Mouse (Mus musculus) monocyte, adult 2 months (primary cell): ENCODE results near the gene Cpt1b.

Experiments
- DNase-seq, 2 experiments: peaks; one replicate each; pipeline ENCODE4 v3.0.0; 2022; ENCODE audit warnings: low spot score in 2 of 2, low read depth in 1 of 2

Cpt1b gene

GRCm38 (mm10) chr15:89425711-89426121, at the start of gene Cpt1b:
Gene Cpt1b, minus strand, starts transcription at chr15:89425863.
- DNase-seq, result no peak

GRCm38 (mm10) chr15:89475293-89475600, 49.6 kb upstream of the Cpt1b start:
- no peak for DNase-seq

- DNase-seq, result no peak
These were observed 49.1 kb upstream of the Cpt1b start for GRCm38 (mm10) chr15:89474596-89475292.

GRCm38 (mm10) chr15:89473921-89474320, 48.3 kb upstream of the Cpt1b start:
- DNase-seq, result no peak

GRCm38 (mm10) chr15:89473370-89473769, 47.7 kb upstream of the Cpt1b start:
- no peak for DNase-seq

- DNase-seq, result no peak
These were observed 45.8 kb upstream of the Cpt1b start for GRCm38 (mm10) chr15:89471476-89471875.

GRCm38 (mm10) chr15:89468577-89468976, 42.9 kb upstream of the Cpt1b start:
- DNase-seq, result no peak

GRCm38 (mm10) chr15:89465052-89465451, 39.4 kb upstream of the Cpt1b start:
- DNase-seq, result no peak

GRCm38 (mm10) chr15:89463334-89464235, 37.9 kb upstream of the Cpt1b start:
- DNase-seq, result no peak

GRCm38 (mm10) chr15:89462176-89462575, 36.5 kb upstream of the Cpt1b start:
- no peak for DNase-seq

GRCm38 (mm10) chr15:89461321-89461720, 35.7 kb upstream of the Cpt1b start:
- no peak for DNase-seq

- no peak for DNase-seq
These were observed 34.6 kb upstream of the Cpt1b start for GRCm38 (mm10) chr15:89460298-89460697.

- DNase-seq, result no peak
These were observed 34.2 kb upstream of the Cpt1b start for GRCm38 (mm10) chr15:89459821-89460220.

- DNase-seq, result no peak
These were observed 33.3 kb upstream of the Cpt1b start for GRCm38 (mm10) chr15:89458942-89459341.

GRCm38 (mm10) chr15:89455642-89456041, 30.0 kb upstream of the Cpt1b start:
- DNase-seq, result no peak

GRCm38 (mm10) chr15:89454857-89455256, 29.2 kb upstream of the Cpt1b start:
- no peak for DNase-seq

GRCm38 (mm10) chr15:89453865-89454478, 28.3 kb upstream of the Cpt1b start, which contains the start of gene Mapk8ip2:
Gene Mapk8ip2, plus strand, starts transcription at chr15:89453913.
- DNase-seq, result no peak

GRCm38 (mm10) chr15:89452906-89453864, 27.5 kb upstream of the Cpt1b start:
- DNase-seq, result no peak

GRCm38 (mm10) chr15:89442486-89443070, 16.9 kb upstream of the Cpt1b start:
- no peak for DNase-seq

GRCm38 (mm10) chr15:89435878-89436277, 10.2 kb upstream of the Cpt1b start:
- no peak for DNase-seq
